Mouse (Mus musculus): ENCODE results near the gene Kdelr3. TPM values are rescaled to one million over a fixed set of nuclear protein-coding genes. Genes with fewer than 3 reads are reported as not detected.

Kdelr3 gene
- total RNA-seq (2023; ENCODE audit: inconsistent age): not detected in 4 replicates

GRCm38 (mm10) chr15:79516171-79517096 lies at the start of gene Kdelr3:
Kdelr3 (plus strand) TSS chr15:79516411.

GRCm38 (mm10) chr15:79504707-79505452 lies 11.3 kb upstream of the Kdelr3 start, which contains the start of gene Kcnj4:
Kcnj4 (minus strand) TSS chr15:79505241.

DNA sequence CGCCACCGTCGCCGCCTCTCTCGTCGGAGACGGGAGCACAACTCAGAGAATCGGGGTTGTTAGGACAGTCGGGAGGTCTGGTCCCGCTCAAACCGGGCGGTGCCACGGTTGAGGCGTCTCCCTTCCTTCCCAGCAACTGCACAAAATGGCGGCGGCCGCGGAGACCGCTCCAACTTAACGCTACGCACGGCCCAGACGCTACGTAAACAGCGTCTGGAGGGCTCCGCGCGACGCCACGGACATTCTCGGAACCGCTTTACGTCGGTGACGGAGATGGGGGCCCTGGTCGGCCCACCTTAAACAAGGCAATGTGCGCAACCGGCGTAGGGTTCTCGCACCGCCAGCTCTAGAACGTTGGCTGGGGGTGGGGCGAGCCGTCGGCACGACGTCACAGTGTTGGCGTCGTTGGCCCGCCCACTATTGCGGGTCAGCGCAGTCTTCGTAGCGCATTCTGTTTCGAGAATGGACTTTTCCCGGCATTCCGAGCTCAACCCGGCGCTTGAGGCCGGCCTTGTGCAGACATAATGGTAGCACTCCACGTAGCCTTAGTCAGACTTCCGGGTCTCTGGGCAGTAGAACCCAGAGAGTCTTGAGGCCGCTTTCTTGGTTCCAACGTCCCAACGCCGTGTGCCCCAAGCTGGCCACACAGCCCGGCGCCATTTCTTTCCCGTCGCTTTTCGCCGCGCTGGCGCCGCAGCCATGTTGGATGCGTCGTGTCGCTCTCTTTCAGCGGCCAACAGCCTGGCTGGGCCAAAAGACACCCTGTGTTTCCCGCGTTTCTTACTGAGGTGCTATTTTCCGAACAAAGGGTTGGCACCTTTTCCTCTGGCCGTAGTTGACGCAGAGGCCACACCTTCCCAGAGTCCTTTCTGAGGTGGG lies 30.4 kb downstream of the Kdelr3 start, which contains the start of gene Ddx17:
Ddx17 (minus strand) TSS at position 332 of the 879 bp plus-strand sequence.

Other genes starting within 250 kb of the Kdelr3 start
- not detected in 4 replicates for gene Baiap2l2, start 230.9 kb upstream of the Kdelr3 start, total RNA-seq (2023; ENCODE audit: inconsistent age)
- gene Pla2g6, start 188.0 kb upstream of the Kdelr3 start, total RNA-seq (2023; ENCODE audit: inconsistent age): 14.1 to 17.4 TPM (median 16.0 TPM) in 4 replicates
- 89.5 to 102 TPM (median 99.3 TPM) in 4 replicates for gene Maff, start 169.8 kb upstream of the Kdelr3 start, total RNA-seq (2023; ENCODE audit: inconsistent age)
- 34.2 to 47.1 TPM (median 37.4 TPM) in 4 replicates for gene Tmem184b, start 112.8 kb upstream of the Kdelr3 start, total RNA-seq (2023; ENCODE audit: inconsistent age)
- gene Csnk1e, start 60.8 kb upstream of the Kdelr3 start, total RNA-seq (2023; ENCODE audit: inconsistent age): 45.4 to 51.2 TPM (median 47.9 TPM) in 4 replicates
- not detected in 4 replicates for gene Kcnj4, start 11.2 kb upstream of the Kdelr3 start, total RNA-seq (2023; ENCODE audit: inconsistent age)
- gene Ddx17, start 30.3 kb downstream of the Kdelr3 start, total RNA-seq (2023; ENCODE audit: inconsistent age): 401 to 416 TPM (median 406 TPM) in 4 replicates
- gene Dmc1, start 88.7 kb downstream of the Kdelr3 start, total RNA-seq (2023; ENCODE audit: inconsistent age): 0.30 to 0.39 TPM in 2 of 4 replicates, not detected in the others
- gene Fam227a, start 142.5 kb downstream of the Kdelr3 start, total RNA-seq (2023; ENCODE audit: inconsistent age): 2.1 to 2.4 TPM (median 2.3 TPM) in 4 replicates
- gene Cby1, start 142.8 kb downstream of the Kdelr3 start, total RNA-seq (2023; ENCODE audit: inconsistent age): 6.6 to 9.5 TPM (median 6.8 TPM) in 4 replicates
- 95.1 to 108 TPM (median 104 TPM) in 4 replicates for gene Tomm22, start 154.4 kb downstream of the Kdelr3 start, total RNA-seq (2023; ENCODE audit: inconsistent age)
- gene Josd1, start 171.5 kb downstream of the Kdelr3 start, total RNA-seq (2023; ENCODE audit: inconsistent age): 24.3 to 26.6 TPM (median 25.1 TPM) in 4 replicates
- 61.4 to 79.2 TPM (median 74.3 TPM) in 4 replicates for gene Gtpbp1, start 174.4 kb downstream of the Kdelr3 start, total RNA-seq (2023; ENCODE audit: inconsistent age)
- gene Sun2, start 226.1 kb downstream of the Kdelr3 start, total RNA-seq (2023; ENCODE audit: inconsistent age): 382 to 466 TPM (median 439 TPM) in 4 replicates

Data from B cell, adult (primary cell).